Mouse (Mus musculus) frontal cortex, adult 2 months (tissue): ENCODE measurements around the gene Col4a2. TPM values are rescaled to one million over a fixed set of nuclear protein-coding genes. Genes with fewer than 3 reads are reported as not detected.

ENCODE experiments used
- DNase-seq, 2 experiments: peaks; one replicate each; pipeline ENCODE4 v3.0.0; 2022; ENCODE audit warnings: low spot score in 1 of 2; ENCODE audit errors: extremely low spot score in 1 of 2
- polyA plus RNA-seq: library from polyadenylated mRNA; depleted of rRNA; stranded (reverse); fragments of >200 nt; gene quantifications from 2 replicates; pipeline ENCODE4 v1.2.3, GENCODE M21; 2012

Col4a2 gene
- polyA plus RNA-seq, 1 experiment = 39.7 TPM

- no peak for DNase-seq
These were observed 89.6 kb downstream of the Col4a2 start for GRCm38 (mm10) chr8:11402220-11402619.

DNA sequence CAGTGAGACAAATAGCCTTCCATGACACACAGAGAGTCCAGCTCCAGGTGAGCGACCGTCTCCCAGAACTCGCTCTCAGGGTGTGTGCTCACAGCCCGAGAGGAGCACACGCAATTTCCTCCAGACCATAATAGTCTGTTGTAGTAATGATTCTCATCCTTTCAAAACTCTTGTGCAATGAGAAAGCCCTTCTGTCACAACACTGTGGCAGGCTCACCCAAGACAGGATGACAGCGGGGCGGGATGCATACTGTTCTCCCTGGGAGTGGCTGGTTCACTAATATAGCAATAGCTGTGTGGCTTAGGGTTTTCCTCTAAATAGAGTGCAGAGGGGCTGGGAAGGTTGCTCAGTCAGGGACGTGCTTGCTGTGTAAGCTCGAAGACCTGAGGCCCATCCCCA lies 91.2 kb downstream of the Col4a2 start:
- DNase-seq = no peak

GRCm38 (mm10) chr8:11404614-11405013 lies 92.0 kb downstream of the Col4a2 start:
- no peak for DNase-seq

GRCm38 (mm10) chr8:11405722-11406481 lies 93.3 kb downstream of the Col4a2 start:
- DNase-seq = no peak

DNA sequence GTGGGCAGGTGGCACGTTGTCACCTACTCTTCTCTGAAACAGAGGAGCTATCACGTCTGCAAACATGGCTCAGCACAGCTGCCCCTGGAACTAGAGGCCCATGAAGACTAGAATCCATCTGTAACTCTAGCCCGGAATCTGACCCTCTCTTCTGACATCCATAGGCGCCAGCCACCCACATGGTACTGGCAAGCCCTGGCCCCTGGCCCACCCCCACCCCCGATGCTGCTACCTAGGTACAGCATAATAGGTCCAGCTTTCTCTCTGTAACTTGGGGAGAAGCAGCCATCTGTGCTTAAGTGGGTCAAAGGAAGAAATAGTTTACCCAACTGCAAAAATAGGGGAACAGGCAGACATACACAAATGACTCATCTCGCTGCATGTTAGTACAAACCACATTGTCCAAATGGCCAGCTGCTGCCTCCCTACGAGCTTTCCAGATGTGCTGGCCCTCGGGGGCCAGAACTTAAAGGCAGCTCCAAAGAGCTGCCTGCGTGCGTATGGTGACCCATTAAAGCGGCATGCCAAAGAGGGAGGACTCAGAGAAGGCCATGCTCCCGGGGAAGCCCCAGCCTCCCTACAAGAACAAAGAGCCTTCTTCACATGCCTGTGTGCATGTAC lies 99.0 kb downstream of the Col4a2 start:
- DNase-seq = no peak

DNA sequence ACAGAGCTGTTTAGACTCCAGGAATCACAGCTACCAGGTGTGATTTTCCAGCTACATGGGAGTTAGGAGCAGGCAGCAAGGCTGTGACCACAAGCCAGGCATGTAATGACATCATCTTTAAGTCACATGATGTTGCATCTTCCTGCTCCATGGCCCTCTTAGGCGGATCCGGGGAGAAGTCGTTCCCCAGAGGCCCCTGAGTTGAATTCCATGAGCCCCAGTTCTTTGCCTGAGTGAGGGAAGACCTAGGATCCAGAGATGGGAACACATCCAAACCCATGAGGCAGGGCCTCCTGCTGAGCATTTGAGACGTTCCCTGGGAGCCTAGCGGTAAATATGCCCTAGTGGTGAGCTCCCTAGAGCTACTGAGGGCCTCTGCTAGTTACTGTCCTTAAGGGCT lies 99.8 kb downstream of the Col4a2 start:
- DNase-seq = no peak

- DNase-seq = peak; percentile 68 to 84
These were observed 101.7 kb downstream of the Col4a2 start for GRCm38 (mm10) chr8:11414304-11414703.

DNA sequence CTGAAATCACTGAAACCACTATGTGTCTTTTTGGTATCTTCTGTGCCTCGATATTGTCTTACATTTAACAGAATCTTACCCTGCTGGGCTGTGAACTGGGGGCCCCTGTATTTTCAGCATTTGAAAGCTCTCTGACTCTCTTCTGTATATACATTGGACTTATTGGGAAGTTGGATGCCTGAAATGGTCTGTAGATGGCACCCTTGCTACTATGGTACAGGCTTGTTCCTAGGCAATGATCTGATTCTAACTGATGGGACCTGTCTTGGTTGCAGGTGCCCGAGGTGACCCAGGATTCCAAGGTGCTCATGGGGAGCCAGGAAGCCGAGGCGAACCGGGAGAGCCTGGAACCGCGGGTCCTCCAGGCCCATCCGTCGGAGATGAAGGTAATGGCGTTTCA lies 102.5 kb downstream of the Col4a2 start:
- DNase-seq = no peak

GRCm38 (mm10) chr8:11417762-11418161 lies 105.2 kb downstream of the Col4a2 start:
- peak in 1 of 2 experiments; percentile 75 for DNase-seq

DNA sequence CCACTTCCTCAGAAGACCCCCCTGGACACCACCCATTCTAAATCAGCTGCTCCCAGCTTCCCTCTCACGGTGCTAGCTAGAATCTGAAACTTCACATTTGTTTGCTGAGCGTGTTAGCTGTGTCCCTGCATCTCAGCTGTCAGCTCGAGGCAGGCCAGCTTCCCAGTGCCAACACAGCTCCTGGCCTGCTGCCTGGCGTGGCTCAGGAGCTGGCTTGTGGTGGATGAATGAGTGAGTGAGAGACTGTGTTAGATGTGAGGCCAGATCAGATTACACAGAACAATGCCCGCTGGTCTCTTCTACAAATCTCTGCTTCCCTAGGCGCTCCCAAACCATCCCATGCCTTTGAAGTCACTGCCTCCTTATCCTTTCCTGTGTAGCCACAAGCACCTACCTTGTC lies 106.6 kb downstream of the Col4a2 start:
- DNase-seq = peak; percentile 68 to 82

DNA sequence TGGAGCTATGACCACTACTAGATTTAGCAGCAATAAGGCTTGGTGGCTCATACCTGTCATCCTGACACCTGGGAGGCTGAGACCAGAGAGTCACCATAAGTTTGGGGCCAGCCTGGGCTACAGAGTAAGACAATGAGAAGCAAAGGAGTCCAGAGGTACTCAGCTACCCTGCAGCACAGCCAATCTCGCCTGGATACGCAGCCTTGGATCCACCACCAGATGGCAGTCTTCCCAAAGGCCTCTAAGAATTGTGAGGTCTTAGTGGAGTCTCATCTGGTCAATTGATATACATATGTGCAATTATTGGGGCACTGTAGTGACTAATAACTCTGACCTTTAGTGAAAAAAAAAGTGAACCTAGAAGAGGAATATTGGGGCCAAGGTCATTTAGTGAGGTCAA lies 107.0 kb downstream of the Col4a2 start:
- DNase-seq = peak in 1 of 2 experiments; percentile 67

- DNase-seq = peak in 1 of 2 experiments; percentile 69
These were observed 108.5 kb downstream of the Col4a2 start for GRCm38 (mm10) chr8:11421105-11421504.

DNA sequence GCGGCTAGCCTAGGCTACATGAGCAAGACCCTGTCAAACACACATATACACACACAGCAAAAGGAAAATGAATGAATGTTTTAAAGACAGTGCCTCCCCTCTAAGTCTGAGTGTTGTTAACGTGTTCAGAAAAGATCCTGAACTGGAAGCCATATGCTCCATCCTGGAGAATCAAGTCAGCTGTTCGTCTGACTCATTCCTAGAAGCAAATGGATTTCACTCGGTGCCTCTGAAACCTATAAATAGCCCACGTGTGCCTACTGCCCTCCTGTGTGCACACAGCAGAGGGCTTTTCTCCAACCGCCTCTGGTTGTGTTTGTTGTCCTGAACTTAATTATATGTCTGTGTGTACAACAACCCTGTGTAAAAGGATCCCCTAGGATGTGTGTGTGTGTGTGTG lies 109.4 kb downstream of the Col4a2 start:
- DNase-seq = peak in 1 of 2 experiments; percentile 68

DNA sequence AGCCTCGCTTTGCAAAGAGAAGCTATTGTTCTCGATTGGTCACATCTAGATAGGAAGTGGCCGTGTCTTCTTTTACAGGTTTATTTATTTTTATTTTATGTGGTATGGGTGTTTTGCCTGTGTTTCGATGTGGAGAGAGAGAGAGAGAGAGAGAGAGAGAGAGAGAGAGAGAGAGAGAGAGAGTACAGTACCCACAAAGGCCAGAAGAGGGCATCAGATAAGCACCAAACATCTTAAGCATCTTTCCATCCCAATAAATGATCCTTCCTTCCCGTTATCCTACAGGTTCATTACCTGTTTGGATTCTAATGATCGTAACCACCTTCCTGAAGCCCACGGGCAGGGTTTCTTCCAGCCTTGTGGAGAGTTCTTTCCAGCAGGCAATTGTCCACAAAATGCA lies 110.5 kb downstream of the Col4a2 start:
- DNase-seq = no peak

GRCm38 (mm10) chr8:11430688-11431087 lies 118.1 kb downstream of the Col4a2 start:
- DNase-seq = no peak

GRCm38 (mm10) chr8:11437862-11438261 lies 125.3 kb downstream of the Col4a2 start:
- peak; percentile 56 to 80 for DNase-seq

DNA sequence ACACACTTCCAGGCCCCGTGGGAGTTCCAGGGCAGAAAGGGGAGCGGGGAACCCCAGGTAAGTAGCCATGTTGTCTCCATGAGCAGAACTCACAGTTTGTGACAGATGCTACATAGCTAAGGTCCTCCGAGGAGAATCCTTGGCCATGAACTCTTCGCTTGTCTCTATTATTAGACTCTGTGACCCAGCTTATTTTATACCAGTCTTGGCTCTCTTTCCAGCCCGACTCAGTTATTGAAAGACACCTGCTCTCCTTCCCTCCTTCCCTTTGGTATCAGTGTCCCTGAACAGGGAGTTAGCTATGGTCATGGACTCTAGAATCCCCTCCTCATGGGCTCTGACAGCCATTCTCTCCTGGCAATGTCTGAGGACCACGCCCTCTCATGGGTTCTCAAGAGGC lies 128.7 kb downstream of the Col4a2 start:
- DNase-seq = no peak

DNA sequence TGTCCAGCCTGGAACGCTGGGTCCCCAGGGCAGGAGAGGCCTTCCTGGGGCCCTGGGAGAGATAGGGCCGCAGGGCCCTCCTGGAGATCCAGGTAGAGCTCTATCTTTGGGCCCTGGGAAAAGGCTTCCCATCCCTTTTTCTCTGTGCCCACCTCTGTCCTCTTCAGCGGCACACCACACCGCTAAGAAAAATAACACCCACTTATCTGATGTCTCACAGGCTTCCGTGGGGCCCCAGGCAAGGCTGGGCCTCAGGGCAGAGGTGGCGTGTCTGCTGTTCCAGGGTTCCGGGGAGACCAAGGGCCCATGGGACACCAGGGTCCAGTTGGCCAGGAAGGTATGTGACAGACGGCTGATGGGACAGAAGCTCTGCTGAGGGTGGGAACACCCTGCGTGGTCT lies 131.0 kb downstream of the Col4a2 start:
- no peak for DNase-seq

DNA sequence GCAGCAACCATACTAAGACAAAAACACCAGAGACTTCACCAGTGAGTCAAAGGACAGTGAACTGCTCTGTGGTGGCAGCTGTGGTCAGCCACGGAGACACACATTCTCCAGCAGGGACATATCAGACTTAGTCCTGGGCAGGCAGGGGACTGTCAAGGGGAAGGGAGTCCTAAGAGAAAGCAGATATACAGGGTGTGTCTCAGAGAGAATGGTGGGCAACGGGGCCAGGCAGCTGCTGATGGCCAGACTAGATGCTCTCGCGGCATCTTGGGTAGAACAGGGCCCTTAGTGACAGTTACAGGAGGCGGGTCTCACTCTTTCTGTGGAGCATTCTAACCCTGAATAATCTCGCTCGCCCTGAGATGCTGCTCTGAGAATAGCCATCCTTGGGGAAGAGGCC lies 131.6 kb downstream of the Col4a2 start:
- no peak for DNase-seq

DNA sequence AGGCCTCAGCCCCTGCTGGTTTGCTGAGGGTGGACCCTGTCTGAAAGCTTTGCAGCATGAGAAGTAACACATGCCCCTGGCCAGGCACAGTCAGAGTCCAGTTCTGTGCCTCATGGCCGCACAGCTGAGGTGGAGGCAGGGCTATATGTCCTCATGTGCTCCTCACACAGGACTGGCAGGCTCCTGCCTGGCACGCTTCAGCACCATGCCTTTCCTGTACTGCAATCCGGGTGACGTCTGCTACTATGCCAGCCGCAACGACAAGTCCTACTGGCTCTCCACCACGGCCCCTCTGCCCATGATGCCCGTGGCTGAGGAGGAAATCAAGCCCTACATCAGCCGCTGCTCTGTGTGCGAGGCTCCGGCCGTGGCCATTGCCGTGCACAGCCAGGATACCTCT lies 133.2 kb downstream of the Col4a2 start:
- DNase-seq = no peak

GRCm38 (mm10) chr8:11447910-11448570 lies 135.4 kb downstream of the Col4a2 start:
- no peak for DNase-seq
